Mouse (Mus musculus): ENCODE data around the gene Gm39115.

DNA sequence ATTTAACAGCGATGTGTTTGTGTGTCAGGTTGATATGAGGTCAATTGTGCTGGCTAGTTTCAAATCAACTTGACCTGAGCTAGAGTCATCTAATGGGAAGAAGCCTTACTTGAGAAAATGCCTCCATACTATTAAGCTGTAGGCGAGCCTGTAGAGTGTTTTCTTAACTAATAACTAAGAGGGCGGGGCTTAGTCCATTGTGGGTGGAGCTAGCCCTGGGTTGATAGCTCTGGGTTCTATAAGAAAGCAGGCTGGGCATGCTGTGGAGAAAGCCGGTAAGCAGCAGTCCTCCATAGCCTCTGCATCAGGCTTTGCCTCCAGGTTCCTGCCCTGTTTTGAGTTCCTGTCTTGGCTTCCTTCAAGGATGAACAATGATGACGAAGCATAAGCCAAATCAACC lies 31.1 kb downstream of the Gm39115 start:
- TF ChIP-seq POLR2A (IDR thresholded peaks at IDR 0.05; ENCODE audit: control insufficient read depth, extremely low read depth, insufficient read depth, low read length, poor library complexity), result no peak
- no peak for TF ChIP-seq CTCF (IDR thresholded peaks at IDR 0.05; ENCODE audit: borderline replicate concordance, control insufficient read depth, extremely low read depth, insufficient read depth, low read length, poor library complexity)

Measured in thymus, adult 2 months (tissue).